Mouse (Mus musculus) MEL (cell line): Measurements from ENCODE around the gene Dis3l.

ENCODE experiments used
- CTCF ChIP-seq, 3 experiments: IDR thresholded peaks in 2 of 3; conservative IDR thresholded peaks in 1 of 3; 2 replicates each; pipeline ENCODE4 v1.5.1; 2011 to 2012; ENCODE audit warnings: low read length in 3 of 3, low read depth in 2 of 3, mild to moderate bottlenecking in 2 of 3, improper control_type of control experiment in 1 of 3, inconsistent platforms in 1 of 3, mixed read lengths in 1 of 3, moderate library complexity in 1 of 3; ENCODE audit not compliant: control insufficient read depth in 1 of 3, insufficient read depth in 1 of 3, poor library complexity in 1 of 3, severe bottlenecking in 1 of 3
- ELF1 ChIP-seq: IDR thresholded peaks from 2 replicates; pipeline ENCODE4 v1.6.1; 2014; ENCODE audit warnings: low read depth, mild to moderate bottlenecking, inconsistent platforms, low read length, improper control_type of control experiment, moderate library complexity

DNA sequence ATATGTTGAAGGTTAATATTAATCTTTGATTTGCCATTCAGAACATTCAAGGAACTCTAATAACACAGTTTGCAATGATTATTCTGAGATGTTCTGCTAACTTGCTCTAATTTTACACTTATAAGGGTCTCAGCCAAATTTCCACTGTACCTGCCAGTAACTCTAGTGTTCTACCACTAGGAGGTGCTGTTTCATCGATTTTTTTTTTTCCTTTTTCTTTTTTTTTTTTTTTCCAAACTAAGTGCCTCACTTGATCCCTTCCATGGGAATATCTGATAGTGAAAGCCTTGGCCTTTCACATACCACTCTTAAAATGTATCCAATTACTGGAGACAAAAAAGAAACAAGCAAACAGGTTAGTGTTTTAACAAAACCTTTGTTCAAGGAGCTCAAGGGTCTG, 6.3 kb upstream of the Dis3l start:
- TF ChIP-seq ELF1, result no peak
- peak in 2 of 3 experiments; percentile 68 to 73; a peak in 4 of 6 replicates for TF ChIP-seq CTCF (IDR thresholded peaks at IDR 0.05 in 2 of 3, conservative IDR thresholded peaks at IDR 0.05 in 1 of 3; ENCODE audit: control insufficient read depth in 1 of 3, insufficient read depth in 1 of 3, low read depth in 2 of 3, low read length in 3 of 3, poor library complexity in 1 of 3, severe bottlenecking in 1 of 3)
